Mouse (Mus musculus): ENCODE measurements at regions not wholly inside any gene's neighbourhood (a gene's known extent, or its start where the extent isn't known, plus 50 kb on each side); places are given as distances from the start of the nearest gene placed in this dataset.
A peak's percentile ranks its signal among the peaks of the same experiment; 100 is the strongest.
"Not testable (repeated sequence)": the region's sequence is repeated elsewhere in the genome, so short reads cannot be mapped to it uniquely, and the experiment has no call there.

- no peak for DNase-seq (ENCODE audit: extremely low spot score in 1 of 2, low spot score in 1 of 2)
Measured at GRCm38 (mm10) chr8:88064414-88065110, 54.0 kb upstream of the Cnep1r1 start.

GRCm38 (mm10) chr8:88059107-88059506, 59.5 kb upstream of the Cnep1r1 start:
- not testable (repeated sequence) for DNase-seq (ENCODE audit: extremely low spot score in 1 of 2, low spot score in 1 of 2)

- DNase-seq (ENCODE audit: extremely low spot score in 1 of 2, low spot score in 1 of 2) = no peak
Measured at GRCm38 (mm10) chr8:88057686-88058234, 60.8 kb upstream of the Cnep1r1 start.

- no peak for DNase-seq (ENCODE audit: extremely low spot score in 1 of 2, low spot score in 1 of 2)
Measured at GRCm38 (mm10) chr8:88050651-88051050, 67.9 kb upstream of the Cnep1r1 start.

DNA sequence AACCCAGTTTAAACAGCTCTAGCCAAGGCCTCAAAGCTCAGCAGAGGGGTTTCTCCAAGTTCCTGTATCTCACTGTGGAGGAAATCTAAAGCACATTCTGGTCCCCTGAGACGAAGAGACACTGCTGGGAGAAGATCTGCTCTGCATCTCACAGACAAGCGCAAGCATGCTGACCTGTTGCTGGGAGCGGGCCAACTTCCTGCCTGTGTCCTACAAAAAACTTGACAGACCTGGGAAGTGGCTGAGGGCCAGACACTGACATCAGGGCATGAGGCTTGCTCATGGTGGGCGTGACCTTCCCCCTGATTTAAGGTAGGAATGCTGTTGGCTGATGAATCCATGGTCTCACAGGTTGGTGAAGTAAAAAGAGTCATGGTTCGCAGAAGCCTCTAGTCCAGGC, 69.5 kb upstream of the Cnep1r1 start:
- DNase-seq (ENCODE audit: extremely low spot score in 1 of 2, low spot score in 1 of 2) = no peak

DNA sequence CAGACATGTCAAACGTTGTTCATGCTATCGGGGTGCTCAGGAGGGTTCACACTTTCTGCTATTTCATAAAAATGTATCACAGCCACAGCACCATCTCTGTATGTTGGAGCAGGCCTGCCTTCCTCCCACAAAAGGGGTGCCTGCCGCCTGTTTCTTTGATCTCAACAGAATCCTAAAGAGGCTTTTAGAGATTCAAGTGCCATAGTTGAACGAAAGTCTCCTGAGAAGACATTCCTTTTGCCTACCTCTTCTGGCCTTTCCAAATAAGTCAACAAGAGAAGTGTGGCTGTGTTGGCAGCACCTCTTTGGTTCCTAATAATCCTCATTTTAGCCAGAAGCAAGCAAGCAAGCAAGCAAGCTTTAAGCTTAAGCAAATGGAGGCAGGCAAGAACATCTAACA, 72.6 kb upstream of the Cnep1r1 start:
- DNase-seq (ENCODE audit: extremely low spot score in 1 of 2, low spot score in 1 of 2) = no peak

DNA sequence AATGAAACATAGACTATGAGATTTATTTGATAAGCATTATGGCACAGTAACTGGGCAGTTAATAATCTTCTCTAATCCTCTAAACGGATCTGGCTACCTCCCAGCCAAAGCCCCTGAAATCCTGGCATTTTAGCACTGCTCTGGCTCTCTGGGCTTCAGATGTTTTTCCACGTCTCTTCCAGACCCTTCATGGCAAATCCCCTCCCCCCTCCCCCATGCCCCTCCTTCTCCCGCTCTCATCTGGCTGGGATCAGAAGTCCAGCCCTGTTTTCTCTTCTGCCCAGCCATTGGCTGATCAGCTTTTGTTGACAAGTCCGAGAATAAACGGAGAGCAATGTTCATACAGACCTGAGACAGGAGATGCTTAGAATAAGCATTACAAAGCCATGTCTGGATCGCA, 79.3 kb upstream of the Cnep1r1 start:
- DNase-seq (ENCODE audit: extremely low spot score in 1 of 2, low spot score in 1 of 2) = no peak

GRCm38 (mm10) chr8:88037994-88038393, 78.6 kb upstream of the Zfp423 start:
- DNase-seq (ENCODE audit: extremely low spot score in 1 of 2, low spot score in 1 of 2) = no peak

- DNase-seq (ENCODE audit: extremely low spot score in 1 of 2, low spot score in 1 of 2) = no peak
Measured at GRCm38 (mm10) chr8:88033054-88033453, 73.7 kb upstream of the Zfp423 start.

- no peak for DNase-seq (ENCODE audit: extremely low spot score in 1 of 2, low spot score in 1 of 2)
Measured at GRCm38 (mm10) chr8:88024496-88024895, 65.1 kb upstream of the Zfp423 start.

- DNase-seq (ENCODE audit: extremely low spot score in 1 of 2, low spot score in 1 of 2) = peak; percentile 9
Measured at GRCm38 (mm10) chr8:88023423-88023822, 64.0 kb upstream of the Zfp423 start.

DNA sequence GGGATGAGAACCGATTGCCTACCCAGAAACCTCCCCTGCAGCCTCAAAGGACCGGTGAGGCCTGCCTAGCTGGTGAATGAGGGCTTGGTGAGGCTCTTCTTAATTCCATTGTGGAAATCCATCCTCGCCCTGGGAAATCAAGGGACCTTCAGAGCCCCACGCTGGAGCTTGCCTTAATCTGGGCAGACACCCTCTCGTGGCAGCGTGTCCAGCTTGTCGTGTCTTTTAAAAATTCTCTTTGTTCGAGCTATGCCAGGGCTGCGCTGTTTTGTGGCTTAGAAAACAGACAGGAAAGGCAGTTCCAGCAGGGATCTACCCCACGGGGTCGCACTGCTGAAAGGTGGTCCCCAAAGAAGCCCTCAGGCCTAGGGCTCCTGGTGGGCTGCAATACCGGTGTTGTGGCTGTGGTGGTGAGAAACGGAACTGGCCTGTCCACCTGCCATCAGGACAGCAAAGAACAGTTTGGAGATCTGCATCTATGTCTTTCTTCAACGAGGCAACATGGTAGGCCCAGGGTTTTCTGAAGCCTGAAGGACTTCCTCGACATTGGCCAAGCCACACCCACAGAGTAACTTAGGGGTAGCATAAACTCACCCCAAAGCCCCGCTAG, 63.5 kb upstream of the Zfp423 start:
- DNase-seq (ENCODE audit: extremely low spot score in 1 of 2, low spot score in 1 of 2) = no peak

DNA sequence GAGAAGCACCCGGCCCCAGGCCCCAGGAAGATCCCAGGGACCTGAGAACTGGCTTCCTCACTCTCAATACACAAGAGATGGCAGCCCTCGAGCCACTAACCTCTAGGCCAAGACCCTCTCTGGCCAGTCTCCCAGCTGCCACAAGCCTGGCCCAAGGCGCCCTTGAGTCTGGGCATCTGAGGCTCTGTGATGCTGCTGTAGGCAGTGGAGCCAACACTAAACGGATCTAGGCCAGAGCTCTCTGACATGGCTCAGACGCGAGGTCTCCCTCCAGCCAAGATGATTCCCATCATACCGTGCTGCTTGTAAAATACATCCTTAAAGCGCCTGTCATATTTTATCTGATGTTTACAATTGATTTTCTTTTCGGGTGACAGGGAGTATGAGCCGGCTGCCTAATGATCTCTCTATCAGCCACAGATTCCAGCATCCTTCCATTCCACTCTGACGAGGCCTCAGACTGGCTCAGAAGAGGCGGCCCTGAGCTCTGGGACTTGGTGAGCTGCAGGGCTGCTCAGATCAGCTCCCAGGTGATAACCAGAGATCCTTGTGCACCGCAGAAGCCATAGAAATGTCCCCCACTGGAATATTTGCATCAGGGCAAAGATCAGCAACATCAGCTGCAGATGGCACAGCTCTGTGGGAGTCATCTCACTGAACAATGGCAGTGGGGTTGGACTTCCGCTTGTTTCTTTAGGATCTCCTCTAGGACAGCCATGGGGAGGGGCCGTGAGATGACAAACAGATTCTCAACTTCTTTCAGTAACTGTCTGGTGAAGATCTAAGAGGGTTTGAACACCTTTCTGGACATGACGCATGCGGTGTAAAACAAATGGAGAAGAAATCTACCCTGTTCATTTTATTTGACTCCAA, 60.1 kb upstream of the Zfp423 start:
- DNase-seq (ENCODE audit: extremely low spot score in 1 of 2, low spot score in 1 of 2) = no peak

- no peak for DNase-seq (ENCODE audit: extremely low spot score in 1 of 2, low spot score in 1 of 2)
Measured at GRCm38 (mm10) chr8:88018494-88018893, 59.1 kb upstream of the Zfp423 start.

GRCm38 (mm10) chr8:88012177-88012825, 52.9 kb upstream of the Zfp423 start:
- no peak for DNase-seq (ENCODE audit: extremely low spot score in 1 of 2, low spot score in 1 of 2)

- DNase-seq (ENCODE audit: extremely low spot score in 1 of 2, low spot score in 1 of 2) = peak in 1 of 2 experiments; percentile 42
Measured at GRCm38 (mm10) chr8:88010566-88010965, 51.2 kb upstream of the Zfp423 start.

DNA sequence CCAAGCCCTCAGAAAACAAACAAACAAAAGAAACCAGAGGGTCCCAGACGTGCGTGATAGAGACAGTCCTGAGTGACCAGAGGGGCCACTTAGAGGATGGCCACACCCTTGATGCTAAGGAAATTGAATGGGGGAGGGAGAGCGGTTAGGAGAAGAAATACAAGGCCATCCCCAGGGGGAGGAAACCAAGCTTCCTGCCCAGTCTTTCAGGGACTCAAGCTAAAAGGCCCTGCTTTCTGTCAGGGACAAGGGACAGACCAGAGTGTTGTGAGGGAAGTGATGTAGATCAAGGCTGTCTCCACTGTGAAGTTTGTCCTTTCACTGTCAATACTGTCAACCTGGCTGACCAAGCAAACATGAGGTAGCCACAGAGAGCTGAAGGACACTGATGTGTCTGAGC, 50.5 kb upstream of the Zfp423 start:
- no peak for DNase-seq (ENCODE audit: extremely low spot score in 1 of 2, low spot score in 1 of 2)

Data from layer of hippocampus, postnatal 25 days (tissue).